Mouse (Mus musculus) testis, adult 10 weeks (tissue): ENCODE measurements around the gene Rpl31. TPM values are rescaled to one million over a fixed set of nuclear protein-coding genes. Genes with fewer than 3 reads are reported as not detected.

Experiments used
- polyA plus RNA-seq: library from polyadenylated mRNA; stranded (reverse); fragments of 350-450 nt; fragmentation: Illumina TruSeq; extraction: RNeasy Lipid Tissue Mini Kit (QIAGEN cat#74804); gene quantifications from one replicate; pipeline ENCODE4 v1.2.3, GENCODE M21; 2014; ENCODE audit warnings: low read depth, low replicate concordance

Gene Rpl31
- polyA plus RNA-seq: 121 TPM

DNA sequence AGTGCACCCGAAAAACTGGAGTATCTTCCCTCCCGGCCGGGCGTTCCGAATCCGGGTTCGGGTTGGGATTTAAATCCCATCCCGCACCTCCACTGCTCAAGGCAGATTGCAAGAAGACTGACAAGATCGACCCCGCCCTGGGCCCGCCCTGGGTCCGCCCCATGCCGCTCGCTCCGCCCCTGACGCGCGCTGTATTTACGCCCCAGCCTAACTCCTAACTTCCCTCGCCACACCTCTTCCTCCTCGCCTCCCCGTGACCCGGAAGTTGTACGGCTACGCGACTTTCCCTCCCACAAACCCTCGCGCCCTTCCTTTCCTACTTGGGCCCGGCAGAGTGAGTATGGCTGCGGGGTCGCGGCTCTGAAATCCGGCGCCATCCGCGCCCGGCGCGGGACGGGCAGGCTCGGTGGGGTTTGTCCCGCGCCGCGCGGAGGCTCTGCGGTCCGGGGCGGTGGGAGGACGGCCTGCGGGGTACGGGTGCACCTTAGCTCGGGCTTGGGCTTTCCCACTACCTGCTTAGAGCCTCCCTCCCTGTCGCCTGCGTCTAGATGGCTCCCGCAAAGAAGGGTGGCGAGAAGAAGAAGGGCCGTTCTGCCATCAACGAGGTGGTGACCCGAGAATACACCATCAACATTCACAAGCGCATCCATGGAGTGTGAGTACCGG lies at the start of gene Rpl31:
Gene Rpl31 (plus strand): TSS at position 242 of the 666 bp plus-strand sequence.

Other genes with a start within 250 kb of the Rpl31 start
- gene Npas2, start 174.1 kb upstream of the Rpl31 start, polyA plus RNA-seq: 0.59 TPM
- 15.4 TPM for gene Tbc1d8, start 110.9 kb downstream of the Rpl31 start, polyA plus RNA-seq
- 41.8 TPM for gene Cnot11, start 167.2 kb downstream of the Rpl31 start, polyA plus RNA-seq
- 20.7 TPM for gene Rnf149, start 209.6 kb downstream of the Rpl31 start, polyA plus RNA-seq